Mouse (Mus musculus): ENCODE results near the gene Upf2.

Upf2 gene

GRCm38 (mm10) chr2:5950766-5951595, at the start of gene Upf2:
TSS of gene Upf2 (plus strand) at chr2:5951469.
- peak; percentile 93 for DNase-seq (ENCODE audit: low spot score)

- DNase-seq (ENCODE audit: low spot score), result no peak
These were observed 45.2 kb upstream of the Upf2 start for GRCm38 (mm10) chr2:5906092-5906491.

- no peak for DNase-seq (ENCODE audit: low spot score)
These were observed 44.6 kb upstream of the Upf2 start for GRCm38 (mm10) chr2:5906625-5907024.

- no peak for DNase-seq (ENCODE audit: low spot score)
These were observed 39.8 kb upstream of the Upf2 start for GRCm38 (mm10) chr2:5911282-5911965.

GRCm38 (mm10) chr2:5922823-5923222, 28.4 kb upstream of the Upf2 start:
- DNase-seq (ENCODE audit: low spot score), result no peak

GRCm38 (mm10) chr2:5923786-5924185, 27.5 kb upstream of the Upf2 start:
- DNase-seq (ENCODE audit: low spot score), result no peak

GRCm38 (mm10) chr2:5927481-5927880, 23.8 kb upstream of the Upf2 start:
- no peak for DNase-seq (ENCODE audit: low spot score)

- DNase-seq (ENCODE audit: low spot score), result no peak
These were observed 21.5 kb upstream of the Upf2 start for GRCm38 (mm10) chr2:5929793-5930192.

GRCm38 (mm10) chr2:5930291-5931054, 20.8 kb upstream of the Upf2 start:
- no peak for DNase-seq (ENCODE audit: low spot score)

GRCm38 (mm10) chr2:5931938-5932337, 19.3 kb upstream of the Upf2 start:
- DNase-seq (ENCODE audit: low spot score), result no peak

- DNase-seq (ENCODE audit: low spot score), result no peak
These were observed 16.3 kb upstream of the Upf2 start for GRCm38 (mm10) chr2:5934936-5935335.

- DNase-seq (ENCODE audit: low spot score), result no peak
These were observed 15.2 kb upstream of the Upf2 start for GRCm38 (mm10) chr2:5936068-5936467.

- no peak for DNase-seq (ENCODE audit: low spot score)
These were observed 14.7 kb upstream of the Upf2 start for GRCm38 (mm10) chr2:5936550-5936949.

GRCm38 (mm10) chr2:5939319-5939718, 11.9 kb upstream of the Upf2 start:
- no peak for DNase-seq (ENCODE audit: low spot score)

GRCm38 (mm10) chr2:5939911-5940310, 11.4 kb upstream of the Upf2 start:
- DNase-seq (ENCODE audit: low spot score), result no peak

- DNase-seq (ENCODE audit: low spot score), result no peak
These were observed 10.3 kb upstream of the Upf2 start for GRCm38 (mm10) chr2:5940936-5941335.

GRCm38 (mm10) chr2:5941861-5942415, 9.3 kb upstream of the Upf2 start:
- no peak for DNase-seq (ENCODE audit: low spot score)

- peak; percentile 47 for DNase-seq (ENCODE audit: low spot score)
These were observed 8.7 kb upstream of the Upf2 start, which contains the start of gene Dhtkd1 for GRCm38 (mm10) chr2:5942416-5943032. TSS of gene Dhtkd1 (minus strand) at chr2:5942792.

- DNase-seq (ENCODE audit: low spot score), result no peak
These were observed 8.2 kb upstream of the Upf2 start for GRCm38 (mm10) chr2:5943071-5943470.

GRCm38 (mm10) chr2:5945629-5946028, 5.6 kb upstream of the Upf2 start:
- no peak for DNase-seq (ENCODE audit: low spot score)

- no peak for DNase-seq (ENCODE audit: low spot score)
These were observed 4.4 kb upstream of the Upf2 start for GRCm38 (mm10) chr2:5946876-5947275.

- no peak for DNase-seq (ENCODE audit: low spot score)
These were observed 2.3 kb upstream of the Upf2 start for GRCm38 (mm10) chr2:5948964-5949363.
